Mouse (Mus musculus) lung, postnatal 0 days (tissue): ENCODE measurements around the gene Med13l. TPM values are rescaled to one million over a fixed set of nuclear protein-coding genes. Genes with fewer than 3 reads are reported as not detected.

Source experiments
- ATAC-seq: fragments of 200-750 bp; cut with Nextera tagmentation; 2 replicates; pipeline ENCODE4 v1.8.0; 2017; ENCODE audit warnings: moderate library complexity
- DNase-seq: peaks from one replicate; pipeline ENCODE4 v3.0.0-alpha.2; 2016; ENCODE audit warnings: low spot score
- H3K27ac ChIP-seq: fragments of 300-500 bp; sonication (generic); 2 replicates; pipeline ENCODE4 v1.5.1; 2014; ENCODE audit warnings: antibody characterized with exemption, mild to moderate bottlenecking, low read length, mixed read lengths
- H3K27me3 ChIP-seq: fragments of 300-500 bp; sonication (generic); replicated peaks from 2 replicates; pipeline ENCODE4 v1.6.1; 2014; ENCODE audit warnings: low read length, mixed read lengths; ENCODE audit not compliant: insufficient read depth
- H3K36me3 ChIP-seq: fragments of 300-500 bp; sonication (generic); 2 replicates; pipeline ENCODE4 v1.6.1; 2014; ENCODE audit warnings: low read length, mixed read lengths; ENCODE audit not compliant: insufficient read depth
- H3K4me1 ChIP-seq: fragments of 300-500 bp; sonication (generic); 2 replicates; pipeline ENCODE4 v1.6.1; 2014; ENCODE audit warnings: antibody characterized with exemption, low read depth, low read length, mixed read lengths; ENCODE audit not compliant: insufficient read depth
- H3K4me2 ChIP-seq: fragments of 300-500 bp; sonication (generic); replicated peaks from 2 replicates; pipeline ENCODE4 v1.6.1; 2014; ENCODE audit warnings: low read depth, mild to moderate bottlenecking, low read length, moderate library complexity, mixed read lengths
- H3K4me3 ChIP-seq: fragments of 300-500 bp; sonication (generic); 2 replicates; pipeline ENCODE4 v1.5.1; 2014; ENCODE audit warnings: low read depth, low read length
- H3K9ac ChIP-seq: fragments of 300-500 bp; sonication (generic); replicated peaks from 2 replicates; pipeline ENCODE4 v1.6.1; 2014; ENCODE audit warnings: low read depth, mild to moderate bottlenecking
- H3K9me3 ChIP-seq: fragments of 300-500 bp; sonication (generic); 2 replicates; pipeline ENCODE4 v1.6.1; 2016; ENCODE audit warnings: low read length, mixed read lengths
- CTCF ChIP-seq: IDR thresholded peaks from 2 replicates; pipeline ENCODE4 v1.5.1; 2016; ENCODE audit warnings: antibody characterized with exemption, mild to moderate bottlenecking
- EP300 ChIP-seq: IDR thresholded peaks from 2 replicates; pipeline ENCODE4 v1.6.1; 2016; ENCODE audit warnings: antibody characterized with exemption, mild to moderate bottlenecking, control low read depth
- WGBS: fragments of 180-500 bp; shearing (Covaris S2); extraction: QIAGEN DNeasy Blood & Tissue Kit; methylation state at CpG from one replicate; pipeline ENCODE4 v1.1.7; 2014; 5-methylcytosine and 5-hydroxymethylcytosine counted together
- polyA plus RNA-seq: library from polyadenylated mRNA; unstranded; fragments of >200 nt; fragmentation: Nextera tagmentation; extraction: Ambion mirVana; gene quantifications from 2 replicates; pipeline ENCODE4 v1.2.1, GENCODE M21; 2015

Med13l gene
- polyA plus RNA-seq, 1 experiment from 2014 or later = 10.1 TPM

DNA sequence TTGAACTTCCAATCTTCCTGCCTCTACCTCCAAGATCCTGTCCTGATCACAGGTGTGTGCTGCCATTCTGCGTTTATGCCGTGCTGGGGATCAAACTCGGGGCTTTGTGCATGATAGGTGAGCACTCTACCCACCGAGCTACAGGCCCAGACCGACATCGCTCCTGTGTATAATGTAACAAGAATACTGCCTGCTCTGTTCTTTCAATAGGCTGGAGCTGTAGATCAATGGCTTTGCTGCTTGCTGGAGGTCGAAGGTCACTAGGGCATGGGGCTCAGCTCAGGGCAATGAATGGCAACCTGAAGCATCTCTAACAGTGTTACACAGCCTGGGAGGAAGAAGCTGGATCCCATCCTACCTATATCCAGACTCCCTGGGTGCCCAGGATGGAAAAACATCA, 241.6 kb downstream of the Med13l start:
- no peaks in the 10 kb centered on the region for H3K36me3 ChIP-seq
- no peaks in the 10 kb centered on the region for H3K9me3 ChIP-seq
- H3K4me1 ChIP-seq = no peaks in the 10 kb centered on the region
- H3K4me2 ChIP-seq = no peak overlapping the region
- ATAC-seq (no peak), DNase-seq (no peak)
- H3K27me3 ChIP-seq = no peaks in the 10 kb centered on the region
- TF ChIP-seq CTCF (no peak), EP300 (no peak)
- H3K27ac ChIP-seq = no peak overlapping the region
- WGBS = 91% methylated on average over 7 of the region's 7 CpGs
- no peak overlapping the region for H3K9ac ChIP-seq
- H3K4me3 ChIP-seq = no peak overlapping the region

DNA sequence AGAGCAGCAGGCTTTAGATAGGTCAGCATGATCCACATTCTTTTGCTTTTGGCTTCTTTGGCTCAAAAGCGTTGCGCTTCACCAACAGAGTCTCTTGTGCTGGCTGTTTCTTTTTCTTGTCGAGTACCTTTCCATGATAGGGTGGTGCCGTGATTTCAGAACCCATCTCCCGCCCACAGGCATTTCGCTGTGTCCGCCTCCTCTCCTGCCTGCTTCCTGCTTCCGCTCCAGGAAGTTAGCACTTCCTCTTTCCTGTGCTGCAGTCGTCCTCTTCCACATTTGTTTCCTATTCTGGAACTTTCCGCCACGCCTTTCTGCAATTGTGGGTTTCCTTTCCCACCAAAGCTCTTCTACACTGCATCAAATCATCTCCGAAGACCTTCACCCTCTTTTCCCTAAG, 248.5 kb downstream of the Med13l start:
- Histone ChIP-seq H3K27me3 (no peaks in the 10 kb centered on the region), H3K4me2 (no peak overlapping the region), H3K27ac (no peak overlapping the region), H3K4me1 (no peaks in the 10 kb centered on the region), H3K9ac (no peak overlapping the region), H3K9me3 (no peaks in the 10 kb centered on the region), H3K36me3 (no peaks in the 10 kb centered on the region), H3K4me3 (no peak overlapping the region)
- DNase-seq (no peak), ATAC-seq (no peak)
- TF ChIP-seq CTCF (no peak), EP300 (no peak)
- 64% methylated on average over 12 of the region's 12 CpGs for WGBS

DNA sequence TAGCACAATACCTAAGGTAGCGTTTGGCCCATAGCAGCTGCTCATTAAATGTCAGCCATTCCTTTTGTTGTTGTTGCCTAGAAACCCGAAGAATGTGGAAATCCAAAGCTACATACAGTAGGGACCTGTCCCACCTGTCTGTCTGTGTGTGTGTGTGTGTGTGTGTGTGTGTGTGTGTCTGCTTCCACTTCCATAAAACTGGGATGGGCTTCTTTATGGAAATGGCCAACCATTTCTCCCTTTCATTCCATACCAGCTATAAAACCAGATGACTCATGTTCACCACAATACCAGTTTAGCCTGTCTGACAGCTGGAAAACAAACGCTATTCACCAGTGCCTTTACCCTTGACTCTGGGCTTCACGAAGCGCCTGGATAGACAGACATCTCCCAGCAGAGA, 249.1 kb downstream of the Med13l start:
- no peak overlapping the region for H3K4me3 ChIP-seq
- no peak overlapping the region for H3K9ac ChIP-seq
- no peaks in the 10 kb centered on the region for H3K9me3 ChIP-seq
- H3K36me3 ChIP-seq = no peaks in the 10 kb centered on the region
- no peak overlapping the region for H3K4me2 ChIP-seq
- no peak overlapping the region for H3K27ac ChIP-seq
- DNase-seq = no peak
- TF ChIP-seq CTCF = no peak
- TF ChIP-seq EP300 = no peak
- no peaks in the 10 kb centered on the region for H3K4me1 ChIP-seq
- 63% methylated on average over 5 of the region's 5 CpGs for whole genome bisulfite sequencing
- ATAC-seq = no peak
- H3K27me3 ChIP-seq = no peaks in the 10 kb centered on the region

DNA sequence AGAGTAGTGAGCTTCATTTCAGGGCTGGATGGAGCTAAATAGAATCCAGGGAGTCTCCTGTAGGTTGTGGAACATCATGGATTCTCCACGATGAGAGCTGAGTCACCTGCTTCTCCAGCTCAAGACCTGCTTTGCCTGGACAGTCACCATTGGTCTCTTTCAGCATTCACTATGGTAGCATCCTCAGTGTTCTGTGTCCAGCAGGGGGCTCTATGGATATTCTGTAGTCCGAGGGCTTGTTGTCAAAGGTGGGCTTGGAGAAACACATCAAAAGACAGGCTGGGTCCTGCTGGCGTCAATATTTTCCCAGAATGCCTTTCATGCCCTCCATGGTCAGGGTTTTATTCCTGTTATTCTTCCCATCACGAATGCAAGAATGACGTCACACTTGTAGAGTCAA, 251.2 kb downstream of the Med13l start:
- no peaks in the 10 kb centered on the region for H3K9me3 ChIP-seq
- H3K9ac ChIP-seq = no peak overlapping the region
- no peaks in the 10 kb centered on the region for H3K4me1 ChIP-seq
- ATAC-seq (no peak), DNase-seq (no peak)
- no peaks in the 10 kb centered on the region for H3K27me3 ChIP-seq
- TF ChIP-seq EP300 (no peak), CTCF (peak; percentile 51)
- 40% methylated on average over 5 of the region's 5 CpGs for whole genome bisulfite sequencing
- H3K36me3 ChIP-seq = no peaks in the 10 kb centered on the region
- H3K27ac ChIP-seq = no peak overlapping the region
- H3K4me3 ChIP-seq = no peak overlapping the region
- no peak overlapping the region for H3K4me2 ChIP-seq

DNA sequence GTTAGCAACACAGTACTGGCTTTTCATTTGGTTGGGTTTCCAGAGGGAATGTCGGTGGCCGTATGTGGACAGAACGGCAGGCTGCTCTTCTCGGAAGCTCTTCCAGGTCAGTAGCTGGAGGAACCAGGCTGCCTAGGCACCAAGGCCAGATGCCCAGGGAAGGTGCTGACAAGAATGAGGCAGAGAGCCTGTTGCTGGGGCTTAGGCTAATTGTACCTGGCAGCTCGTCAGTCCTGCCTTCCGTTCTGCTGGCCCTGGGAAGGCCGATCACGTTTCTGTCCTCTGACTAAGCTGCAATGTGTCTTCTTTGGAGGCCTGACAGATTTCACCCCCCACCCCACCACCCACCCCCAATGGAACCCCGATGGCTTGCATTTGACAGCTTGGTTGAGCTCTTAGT, 251.9 kb downstream of the Med13l start:
- H3K36me3 ChIP-seq = no peaks in the 10 kb centered on the region
- H3K9me3 ChIP-seq = no peaks in the 10 kb centered on the region
- ATAC-seq (no peak), DNase-seq (no peak)
- no peaks in the 10 kb centered on the region for H3K4me1 ChIP-seq
- no peak overlapping the region for H3K27ac ChIP-seq
- H3K4me2 ChIP-seq = no peak overlapping the region
- no peaks in the 10 kb centered on the region for H3K27me3 ChIP-seq
- 72% methylated on average over 9 of the region's 9 CpGs for WGBS
- no peak overlapping the region for H3K4me3 ChIP-seq
- no peak overlapping the region for H3K9ac ChIP-seq
- TF ChIP-seq CTCF = no peak
- TF ChIP-seq EP300 = no peak

DNA sequence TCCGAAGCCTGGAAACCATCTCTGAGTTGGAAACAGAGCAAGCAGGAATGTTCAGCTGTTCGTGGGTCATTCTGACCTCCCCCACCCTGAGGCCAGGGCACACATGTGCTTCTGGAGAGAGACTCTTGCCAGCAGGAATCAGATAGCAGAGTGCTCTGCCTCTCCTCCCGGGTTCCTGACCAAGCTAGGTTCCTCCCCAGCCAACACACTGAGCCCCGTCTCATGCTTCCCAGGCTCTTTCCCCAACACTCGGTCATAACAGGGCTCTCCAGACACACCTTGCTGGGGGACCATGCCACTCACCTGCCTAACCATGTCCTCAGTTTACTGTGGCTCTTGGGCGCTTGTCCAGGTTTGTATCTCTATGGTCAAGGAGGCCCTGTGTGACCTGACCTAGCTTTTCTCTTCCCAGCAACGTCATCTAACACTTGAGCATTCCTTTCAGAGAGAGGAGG, 252.5 kb downstream of the Med13l start:
- Histone ChIP-seq H3K4me2 (no peak overlapping the region), H3K4me1 (no peaks in the 10 kb centered on the region), H3K9ac (no peak overlapping the region), H3K9me3 (no peaks in the 10 kb centered on the region), H3K4me3 (no peak overlapping the region), H3K27me3 (no peaks in the 10 kb centered on the region), H3K27ac (no peak overlapping the region), H3K36me3 (no peaks in the 10 kb centered on the region)
- ATAC-seq (peak; percentile 35; the same call in 1 of the 2 replicates), DNase-seq (no peak)
- 51% methylated on average over 7 of the region's 7 CpGs for WGBS
- TF ChIP-seq EP300 (no peak), CTCF (no peak)

DNA sequence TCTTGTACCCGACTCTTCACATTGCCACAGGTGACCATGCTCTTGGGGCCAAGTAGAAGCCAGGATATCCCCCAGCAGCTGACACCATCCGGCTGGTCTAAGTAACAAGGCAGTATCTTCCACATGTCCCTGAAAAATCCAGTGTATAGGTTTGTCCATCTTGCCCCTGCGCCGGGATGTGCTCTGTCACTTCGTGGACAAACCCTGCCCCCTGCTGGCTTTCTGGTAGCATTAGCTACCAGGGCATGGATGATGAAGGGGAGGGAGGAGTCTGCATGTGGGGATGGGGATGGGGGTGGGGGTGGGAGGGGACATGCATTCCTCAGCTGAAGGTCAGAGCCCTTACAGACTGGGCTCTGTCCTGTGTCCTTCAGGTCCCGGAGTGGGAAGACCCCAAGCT, 253.6 kb downstream of the Med13l start:
- Histone ChIP-seq H3K4me3 (no peak overlapping the region), H3K36me3 (no peaks in the 10 kb centered on the region), H3K27ac (no peak overlapping the region), H3K9me3 (no peaks in the 10 kb centered on the region), H3K27me3 (no peaks in the 10 kb centered on the region), H3K9ac (no peak overlapping the region), H3K4me2 (no peak overlapping the region), H3K4me1 (no peaks in the 10 kb centered on the region)
- WGBS = 45% methylated on average over 6 of the region's 6 CpGs
- peak; percentile 26 for DNase-seq
- peak; percentile 58 for TF ChIP-seq CTCF
- no peak for TF ChIP-seq EP300
- no peak for ATAC-seq
